Mouse (Mus musculus) gonadal fat pad, adult 2 months (tissue): ENCODE results near the gene Inafm1. TPM values are rescaled to one million over a fixed set of nuclear protein-coding genes. Genes with fewer than 3 reads are reported as not detected.
"Not testable (repeated sequence)": the region's sequence is repeated elsewhere in the genome, so short reads cannot be mapped to it uniquely, and the experiment has no call there.

ENCODE experiments used
- DNase-seq: peaks from one replicate; pipeline ENCODE4 v3.0.0-alpha.2; 2012; ENCODE audit warnings: low read depth
- polyA plus RNA-seq: library from polyadenylated mRNA; depleted of rRNA; stranded (reverse); fragments of >200 nt; gene quantifications from 2 replicates; pipeline ENCODE4 v1.2.3, GENCODE M21; 2012; rRNA removed

Gene Inafm1
- polyA plus RNA-seq = 37.4 and 49.1 TPM in 2 replicates

DNA sequence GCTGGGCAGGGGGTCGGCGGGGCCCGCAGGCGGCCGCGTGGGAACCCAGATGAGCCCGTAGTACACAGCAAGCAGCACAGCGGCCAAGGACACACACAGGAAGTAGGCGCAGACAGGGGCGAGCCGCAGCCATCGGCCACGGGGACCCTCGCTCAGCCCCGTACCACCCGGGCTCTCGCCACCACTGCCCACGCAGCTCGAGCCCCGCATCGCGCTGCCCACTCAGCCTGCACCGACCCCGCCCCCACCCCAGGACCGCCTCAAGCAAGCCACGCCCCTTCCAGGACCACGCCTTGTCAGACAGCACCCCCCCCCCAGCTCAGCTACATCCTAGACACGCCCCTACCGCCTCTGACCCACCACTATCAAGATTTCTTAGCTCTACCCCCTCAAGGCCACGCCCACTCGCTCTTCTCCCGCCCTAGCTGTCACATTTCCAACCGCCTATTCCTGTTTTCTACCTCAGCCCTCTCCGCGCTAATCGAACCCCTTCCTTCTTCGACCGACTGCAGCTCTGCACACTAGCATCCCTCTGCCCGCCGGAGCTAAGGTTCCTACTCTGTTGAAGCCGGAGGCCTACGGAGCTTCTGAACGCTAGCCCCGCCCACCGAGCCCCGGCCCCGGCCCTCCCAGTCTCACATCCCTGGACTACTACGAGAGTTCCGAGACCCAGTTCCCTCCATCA lies at the start of gene Inafm1:
TSS of gene Inafm1 (minus strand) at position 537 of the 685 bp plus-strand sequence.
- peak; percentile 49 for DNase-seq

- no peak for DNase-seq
These were observed 47.1 kb upstream of the Inafm1 start for GRCm38 (mm10) chr7:16320479-16320878.

DNA sequence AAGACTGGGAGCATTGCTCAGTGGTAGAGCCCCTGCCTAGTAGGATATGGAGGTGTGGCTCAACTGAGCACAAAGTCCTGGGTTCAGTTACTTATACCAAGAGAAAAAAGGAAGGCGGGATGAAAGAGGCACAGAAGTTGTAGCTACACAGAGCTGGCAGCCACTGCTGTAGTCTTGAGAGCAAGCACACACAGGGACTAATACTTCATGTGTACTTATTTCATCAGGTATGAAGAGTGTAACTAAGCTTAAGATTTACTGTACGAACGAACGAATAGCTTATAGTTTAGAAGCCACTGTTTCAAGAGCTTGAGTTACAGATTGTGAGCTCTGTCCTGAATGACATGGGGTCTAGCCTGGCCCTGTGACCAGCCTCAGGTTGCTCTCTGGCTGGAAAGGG lies 45.8 kb upstream of the Inafm1 start:
- DNase-seq = no peak

DNA sequence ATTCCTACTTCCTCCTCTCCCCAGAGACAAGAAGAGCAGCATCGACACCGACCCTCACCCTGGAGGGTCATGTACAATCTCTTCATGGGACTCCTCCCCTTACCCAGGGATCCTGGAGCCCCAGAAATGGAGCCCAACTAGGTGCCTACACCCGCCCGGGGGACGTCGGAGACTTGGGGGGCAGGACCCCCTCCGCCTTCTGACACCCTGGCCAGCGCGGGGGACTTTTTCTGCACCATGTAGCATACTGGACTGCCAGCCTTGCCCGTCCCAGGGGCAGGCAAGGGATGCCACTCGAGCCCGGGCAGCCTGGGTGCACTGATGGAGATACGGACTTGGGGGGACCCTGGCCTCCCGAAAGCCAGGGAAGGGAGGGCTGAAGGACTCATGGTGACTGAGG lies 43.7 kb upstream of the Inafm1 start:
- no peak for DNase-seq

- DNase-seq = no peak
These were observed 41.9 kb upstream of the Inafm1 start for GRCm38 (mm10) chr7:16315222-16315759.

GRCm38 (mm10) chr7:16314221-16314775 lies 40.9 kb upstream of the Inafm1 start:
- DNase-seq = no peak

GRCm38 (mm10) chr7:16313481-16314220 lies 40.2 kb upstream of the Inafm1 start:
- DNase-seq = no peak

DNA sequence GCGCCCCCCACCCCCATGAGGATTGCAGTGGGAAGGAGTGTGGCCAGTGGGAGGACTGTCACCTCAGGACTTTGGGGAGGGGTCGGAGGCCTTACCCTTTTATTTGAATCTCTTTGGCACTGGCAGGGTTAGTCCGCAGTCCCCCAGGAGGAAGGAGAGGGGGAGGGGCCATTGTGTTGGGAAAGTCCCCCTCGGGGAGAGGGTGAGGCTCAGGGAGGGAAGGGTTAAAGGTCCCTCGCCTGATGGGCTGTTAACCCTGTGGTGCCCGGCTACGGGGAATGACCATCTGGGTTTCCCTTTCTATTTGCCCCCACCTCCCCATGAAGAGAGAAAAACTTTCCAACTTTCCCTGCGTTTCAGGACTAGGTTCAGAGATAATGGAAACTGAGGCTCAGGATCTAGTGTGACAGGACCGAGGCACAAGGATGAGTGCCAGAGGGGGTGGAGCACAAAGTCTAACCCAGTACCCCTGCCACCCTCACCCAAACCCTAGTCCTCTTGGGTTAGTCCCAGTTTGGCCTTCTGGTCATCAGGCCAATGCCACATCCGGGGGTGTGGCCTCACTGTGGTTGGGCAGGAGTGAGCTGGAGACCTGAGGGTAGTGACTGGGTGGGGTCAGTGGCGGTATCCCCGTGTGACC lies 39.4 kb upstream of the Inafm1 start:
- no peak for DNase-seq

DNA sequence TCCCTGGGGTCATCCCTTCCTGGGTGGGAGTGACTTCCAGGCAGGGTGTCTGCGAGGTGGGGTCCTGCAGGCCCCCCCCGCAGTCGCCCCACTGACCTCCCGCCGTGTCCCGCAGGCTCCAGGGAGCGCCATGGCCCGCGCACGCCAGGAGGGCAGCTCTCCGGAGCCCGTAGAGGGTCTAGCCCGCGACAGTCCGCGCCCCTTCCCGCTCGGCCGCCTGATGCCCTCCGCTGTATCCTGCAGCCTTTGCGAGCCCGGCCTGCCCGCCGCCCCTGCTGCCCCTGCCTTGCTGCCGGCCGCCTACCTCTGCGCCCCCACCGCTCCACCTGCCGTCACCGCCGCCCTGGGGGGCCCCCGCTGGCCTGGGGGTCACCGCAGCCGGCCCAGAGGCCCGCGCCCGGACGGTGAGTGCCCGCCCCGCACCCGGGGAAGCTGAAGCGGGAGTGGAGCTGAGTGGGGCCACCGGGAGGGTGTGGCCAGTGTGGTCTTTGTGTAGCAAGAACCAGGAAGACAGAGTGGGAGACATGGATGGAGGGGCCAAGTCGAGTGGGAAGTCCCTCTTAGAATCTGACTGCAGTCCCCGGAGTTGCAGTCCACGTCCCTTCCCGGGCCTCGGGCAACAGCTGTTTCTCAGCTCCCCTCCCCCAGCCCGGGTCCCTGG lies 38.7 kb upstream of the Inafm1 start:
- DNase-seq = no peak

GRCm38 (mm10) chr7:16311453-16312004 lies 38.1 kb upstream of the Inafm1 start:
- no peak for DNase-seq

DNA sequence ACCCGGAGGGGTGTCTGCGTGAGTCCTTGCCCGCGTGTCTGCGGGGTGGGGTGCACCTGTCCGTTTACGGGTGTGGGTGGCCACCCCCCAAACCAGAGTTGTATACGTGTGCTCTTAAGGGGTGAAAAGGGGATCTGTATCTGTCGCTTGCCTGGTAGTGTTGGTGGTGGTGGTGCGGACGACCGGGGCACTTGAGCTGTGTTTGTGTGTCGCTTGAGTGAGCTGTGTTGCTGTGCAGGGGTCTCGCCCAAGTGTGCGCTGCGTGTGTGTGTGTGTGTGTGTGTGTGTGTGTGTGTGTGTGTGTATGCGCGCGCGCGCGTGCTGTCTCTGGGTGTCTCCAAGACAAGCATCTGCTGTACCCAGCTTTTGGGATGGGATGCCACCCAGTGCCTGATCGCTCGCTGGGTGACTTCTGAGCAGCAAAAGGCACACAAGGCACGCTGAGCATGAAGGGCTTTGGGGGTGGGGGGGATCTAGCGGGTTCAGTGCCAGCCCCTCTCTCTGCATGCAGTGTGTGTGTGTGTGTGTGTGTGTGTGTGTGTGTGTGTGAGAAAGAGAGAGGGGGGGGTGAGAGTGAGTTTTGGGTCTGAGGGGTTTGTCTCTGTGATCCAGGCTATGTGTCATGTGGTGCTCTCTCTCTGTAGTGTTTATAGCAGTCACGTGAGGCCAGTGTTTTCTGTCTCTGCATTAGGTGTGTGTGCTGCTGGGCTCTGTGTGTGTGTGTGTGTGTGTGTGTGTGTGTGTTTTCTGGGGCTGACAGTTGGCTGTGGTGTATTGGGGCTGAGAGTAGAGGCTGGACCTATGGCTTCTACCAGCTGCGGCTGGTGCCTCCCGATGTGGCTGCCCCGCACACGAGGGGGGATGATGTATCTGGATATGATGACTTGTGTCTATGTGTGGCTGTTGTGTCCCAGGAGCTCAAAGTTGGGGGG lies 37.4 kb upstream of the Inafm1 start:
- no peak for DNase-seq

DNA sequence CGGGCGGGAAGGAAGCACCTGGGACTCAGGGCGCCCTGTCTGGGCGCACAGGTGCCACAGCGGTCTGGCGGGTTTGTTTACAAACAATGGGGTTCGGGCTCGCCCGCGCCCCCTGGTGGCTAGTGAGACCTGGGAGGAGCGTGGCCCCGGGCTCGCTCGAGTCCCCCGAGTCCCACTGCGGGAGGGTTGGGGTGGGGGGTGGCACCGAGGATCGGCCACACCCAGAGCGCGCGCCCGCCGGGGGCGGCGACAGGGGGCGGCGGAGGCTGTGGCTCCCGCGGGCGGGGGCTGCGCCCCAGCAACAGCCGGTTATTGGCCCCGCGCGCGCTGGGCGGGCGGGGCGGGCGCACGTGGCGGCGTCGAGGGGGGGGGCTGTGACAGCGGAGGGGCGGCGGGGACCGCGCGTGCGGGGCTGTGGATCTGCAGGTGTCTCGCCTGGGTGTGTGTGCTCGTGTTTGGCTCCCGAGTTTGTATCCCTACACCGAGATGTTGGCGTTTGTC lies 36.7 kb upstream of the Inafm1 start:
- no peak for DNase-seq

DNA sequence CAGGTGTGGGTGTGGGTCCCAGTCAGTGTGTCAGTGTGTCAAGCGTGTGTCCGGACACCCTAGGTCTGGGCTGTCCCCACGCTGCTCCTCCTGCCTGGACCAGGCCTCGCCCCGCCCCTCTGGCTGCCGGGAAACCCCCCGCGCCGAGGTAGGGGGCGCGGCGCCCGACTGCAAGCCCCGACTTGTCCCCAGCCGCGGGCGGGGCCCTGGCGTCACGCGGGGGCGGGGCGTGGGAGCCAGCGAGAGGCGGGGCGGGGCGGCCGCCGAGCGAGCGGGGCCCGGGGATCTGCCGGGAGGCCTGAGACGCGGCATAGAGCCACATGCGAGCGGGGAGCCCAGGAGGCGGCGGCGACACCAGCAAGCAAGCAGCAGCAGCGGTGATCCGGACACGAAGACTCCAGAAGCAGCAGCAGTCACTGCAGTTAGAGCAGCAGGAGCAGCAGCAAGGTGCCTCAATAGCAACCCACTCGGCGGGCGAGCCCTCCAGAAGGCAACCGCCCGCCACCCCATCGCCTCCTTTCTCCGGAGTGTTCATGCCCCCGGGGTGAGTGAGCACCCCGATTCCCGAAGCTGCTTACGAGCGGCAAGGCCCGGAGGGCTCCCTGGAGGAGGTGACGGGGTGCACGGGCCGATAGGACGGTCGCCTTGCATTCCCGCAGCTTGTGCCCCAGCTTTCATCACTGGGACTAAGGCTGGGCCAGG lies 36.1 kb upstream of the Inafm1 start:
- DNase-seq = no peak

GRCm38 (mm10) chr7:16308555-16309317 lies 35.3 kb upstream of the Inafm1 start:
- DNase-seq = no peak

DNA sequence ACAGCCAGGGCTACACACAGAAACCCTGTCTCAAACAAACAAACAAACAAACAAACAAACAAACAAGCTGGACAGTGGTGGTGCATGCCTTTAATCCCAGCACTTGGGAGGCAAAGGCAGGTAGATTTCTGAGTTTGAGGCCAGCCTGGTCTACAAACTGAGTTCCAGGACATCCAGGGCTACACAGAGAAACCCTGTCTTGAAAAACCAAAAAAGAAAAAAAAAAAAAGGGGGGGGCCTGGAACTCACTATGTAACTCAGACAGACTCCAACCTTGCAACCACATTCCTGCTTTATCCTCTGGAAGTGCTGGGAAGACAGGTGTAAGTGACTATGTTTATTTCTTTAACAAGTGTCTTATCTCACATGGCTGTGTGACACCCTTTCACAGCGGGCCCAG lies 34.7 kb upstream of the Inafm1 start, which contains the start of gene Bbc3:
TSS of gene Bbc3 (plus strand) at position 301 of the 400 bp plus-strand sequence.
- not testable (repeated sequence) for DNase-seq

- not testable (repeated sequence) for DNase-seq
These were observed 33.7 kb upstream of the Inafm1 start for GRCm38 (mm10) chr7:16307141-16307540.

- no peak for DNase-seq
These were observed 26.1 kb upstream of the Inafm1 start for GRCm38 (mm10) chr7:16299419-16300035.

- DNase-seq = no peak
These were observed 25.5 kb upstream of the Inafm1 start for GRCm38 (mm10) chr7:16298927-16299326.
